Mouse (Mus musculus) skeletal muscle tissue, adult 2 months (tissue): ENCODE measurements at regions not wholly inside any gene's neighbourhood (a gene's known extent, or its start where the extent isn't known, plus 50 kb on each side); places are given as distances from the start of the nearest gene placed in this dataset.

Source experiments
- DNase-seq: peaks from one replicate; pipeline ENCODE4 v3.0.0-alpha.2; 2012; ENCODE audit warnings: low read depth, low spot score

DNA sequence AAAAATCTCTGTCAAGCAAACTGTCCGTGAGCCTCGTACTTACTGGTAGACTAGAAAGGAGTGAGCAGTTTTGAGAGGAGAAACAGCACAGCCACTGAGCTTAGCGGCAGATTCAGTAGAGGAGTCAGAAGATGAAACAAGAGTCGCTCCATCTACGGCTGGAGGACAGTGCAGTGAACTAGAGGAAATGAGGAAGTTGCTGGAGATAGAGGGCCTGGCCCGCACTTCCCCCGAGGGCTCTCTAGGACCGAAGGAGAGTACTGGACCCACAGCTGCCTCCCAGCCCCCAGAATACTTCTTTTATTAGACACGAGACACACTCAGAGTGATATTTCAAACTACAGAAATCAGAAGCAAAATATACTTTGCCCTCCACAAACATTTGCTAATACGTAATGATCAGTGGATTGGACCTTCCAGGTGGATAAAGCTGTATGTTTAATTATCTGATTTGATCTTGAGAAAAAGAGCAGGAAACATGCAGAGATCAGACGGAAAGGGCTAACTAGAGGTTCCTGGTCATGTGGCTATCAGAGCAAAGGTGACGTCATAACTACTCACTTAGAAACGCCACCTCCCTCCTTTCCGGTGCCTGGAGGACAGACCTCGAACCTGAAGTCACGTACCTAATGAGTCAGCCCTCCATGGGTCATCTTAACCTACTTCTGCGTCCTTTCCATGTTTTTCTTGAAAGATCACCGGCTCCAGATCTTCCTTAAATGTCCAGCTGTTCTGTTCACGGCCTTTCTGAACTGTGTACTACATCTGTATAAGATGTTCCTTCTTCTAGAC is 277.9 kb downstream of the Basp1 start:
- no peak for DNase-seq

DNA sequence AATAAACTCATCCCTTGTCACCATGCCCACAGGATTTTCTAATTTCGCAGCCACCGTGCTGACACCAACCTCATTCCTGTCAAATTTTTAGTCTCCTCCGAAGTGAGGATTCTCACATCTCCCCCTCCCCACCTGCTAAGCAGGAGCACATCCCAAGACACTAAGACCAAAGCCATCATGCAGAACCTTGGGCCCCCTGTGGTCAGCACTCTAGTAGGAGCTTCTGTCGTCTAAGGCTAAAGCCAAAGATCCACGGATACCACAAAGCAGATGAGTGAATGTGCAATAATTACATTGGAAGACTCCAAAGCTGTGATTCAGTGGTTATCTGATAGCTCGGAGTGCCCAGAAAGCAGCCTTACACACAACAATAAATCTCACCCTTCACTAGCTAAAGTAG is 283.5 kb downstream of the Basp1 start:
- DNase-seq, result no peak

DNA sequence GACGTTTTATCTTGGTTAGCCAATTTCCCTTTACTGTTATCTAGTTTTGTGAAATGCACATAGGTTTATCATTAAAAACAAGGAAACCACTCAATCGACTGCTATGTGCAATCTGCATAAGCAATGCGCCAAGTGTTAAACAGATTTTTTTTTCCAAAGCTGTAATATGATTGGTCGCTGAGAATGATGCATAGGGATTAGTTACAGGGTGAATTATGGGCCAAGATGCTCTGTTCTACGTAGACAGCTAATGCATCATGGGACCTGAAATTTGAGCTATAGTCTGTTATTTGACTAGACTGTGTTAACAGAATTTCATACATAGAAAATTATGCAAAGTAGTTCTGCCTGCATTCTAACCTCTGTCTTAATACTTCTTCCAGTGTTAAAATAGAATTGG is 284.0 kb downstream of the Basp1 start:
- DNase-seq, result no peak

DNA sequence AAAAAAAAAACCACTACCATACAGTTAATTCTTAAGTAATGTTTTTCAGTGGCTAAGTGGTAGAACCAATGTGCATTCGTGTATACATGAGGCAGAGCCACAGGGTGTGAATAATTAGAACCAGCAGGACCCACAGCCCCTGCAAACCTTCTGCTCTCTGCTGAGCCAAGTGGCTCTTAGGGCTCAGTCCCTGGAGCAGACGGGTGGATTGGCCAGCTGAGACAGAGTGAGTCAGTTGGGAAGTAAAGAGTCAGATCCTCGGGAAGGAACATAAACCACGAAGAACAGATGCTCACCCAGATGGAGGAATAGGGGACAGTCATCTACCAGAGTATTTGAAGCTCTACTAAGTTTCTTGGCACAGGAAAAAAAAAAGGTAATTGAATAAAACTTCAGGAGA is 293.1 kb downstream of the Basp1 start:
- no peak for DNase-seq

DNA sequence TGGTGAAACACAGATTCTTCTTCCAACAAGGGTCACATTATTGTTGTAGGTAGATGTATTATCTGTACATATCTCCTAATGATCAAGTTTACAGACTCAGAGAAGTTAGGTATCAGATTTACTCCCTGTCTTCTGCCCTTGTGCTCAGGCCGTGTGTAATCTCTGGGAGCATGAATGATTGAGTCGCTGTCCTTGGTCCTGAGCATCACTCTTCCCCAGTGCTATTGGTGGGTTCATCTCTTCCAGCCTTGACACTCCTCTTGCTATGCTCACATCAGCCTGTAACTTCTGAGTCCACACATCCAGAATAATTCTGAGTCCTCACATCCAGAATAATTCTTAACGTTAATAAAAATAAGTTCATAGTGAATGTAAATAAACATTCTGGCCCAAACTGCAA is 295.6 kb downstream of the Basp1 start:
- no peak for DNase-seq

DNA sequence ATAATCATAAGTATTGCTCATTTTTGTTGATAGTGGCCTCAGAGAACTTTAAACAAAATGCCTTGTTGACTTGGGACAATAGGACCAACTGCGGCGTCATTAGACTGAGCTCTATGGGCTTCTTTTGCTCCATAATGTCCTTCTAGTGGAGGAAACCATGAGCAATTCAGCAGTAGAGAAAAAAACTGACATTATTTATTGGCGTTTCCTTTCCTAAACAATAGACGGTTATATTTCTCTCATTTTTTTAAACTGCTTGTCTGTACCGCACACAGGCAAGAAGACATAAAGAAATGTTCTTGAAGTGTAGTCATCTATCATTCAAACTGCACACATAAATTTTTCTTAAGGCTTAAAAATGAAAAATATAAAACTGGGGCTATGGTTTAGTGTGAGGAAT is 310.8 kb downstream of the Basp1 start:
- no peak for DNase-seq

DNA sequence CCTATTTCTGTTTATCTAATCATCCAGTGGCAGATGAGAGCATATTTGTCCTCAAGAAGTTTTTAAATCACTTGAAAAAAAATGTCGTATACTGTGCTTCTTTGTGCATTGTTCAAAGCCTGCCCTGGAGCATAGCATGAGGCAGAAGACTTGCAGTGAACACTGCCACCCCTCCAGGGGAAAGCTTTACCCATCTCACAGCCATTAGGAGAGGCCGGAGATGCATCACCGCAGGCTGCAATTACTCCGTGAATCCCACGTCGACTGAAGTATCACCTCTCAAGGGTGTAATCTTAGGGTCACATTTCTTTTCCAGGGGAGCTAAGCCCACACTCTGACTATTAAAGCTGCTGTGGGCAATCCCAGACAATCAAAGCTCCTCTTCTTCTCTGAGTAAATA is 319.8 kb downstream of the Basp1 start:
- no peak for DNase-seq

DNA sequence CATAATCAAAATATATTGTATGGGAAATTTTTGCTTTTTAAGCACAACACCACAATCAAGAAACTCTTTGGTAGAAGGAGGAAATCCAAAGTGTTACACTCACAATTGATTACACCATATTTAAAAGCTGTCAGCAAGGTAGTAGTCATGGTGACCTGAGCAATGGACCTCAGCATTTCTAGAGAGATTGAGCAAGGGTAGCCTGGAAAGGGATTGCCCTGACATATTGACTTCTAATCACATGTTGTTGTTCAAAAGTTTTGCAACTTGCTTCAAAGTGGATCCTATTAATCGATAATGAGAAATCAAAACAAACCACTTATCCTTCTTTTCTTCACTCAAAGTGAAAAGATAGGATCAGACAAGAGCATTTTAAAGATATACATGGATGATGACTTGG is 343.9 kb downstream of the Basp1 start:
- no peak for DNase-seq

DNA sequence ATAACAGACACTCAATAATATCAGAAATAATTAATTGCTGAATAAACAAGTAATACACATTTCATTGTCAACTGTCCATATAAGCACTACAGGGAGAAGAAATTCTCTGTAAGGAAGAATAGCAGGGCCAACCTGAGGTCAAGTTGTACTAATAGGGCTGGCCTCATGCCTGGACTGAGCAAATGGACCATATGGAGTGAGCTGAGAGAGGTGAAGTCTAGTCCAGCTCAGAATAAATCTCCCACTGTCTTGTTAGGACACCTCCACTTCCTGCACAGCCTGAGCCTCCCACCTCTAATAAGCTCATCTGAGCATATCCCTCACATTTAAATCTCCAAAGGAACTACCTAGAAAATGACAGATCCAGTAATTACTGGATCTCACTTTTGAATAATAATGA is 354.2 kb downstream of the Basp1 start:
- DNase-seq, result no peak

DNA sequence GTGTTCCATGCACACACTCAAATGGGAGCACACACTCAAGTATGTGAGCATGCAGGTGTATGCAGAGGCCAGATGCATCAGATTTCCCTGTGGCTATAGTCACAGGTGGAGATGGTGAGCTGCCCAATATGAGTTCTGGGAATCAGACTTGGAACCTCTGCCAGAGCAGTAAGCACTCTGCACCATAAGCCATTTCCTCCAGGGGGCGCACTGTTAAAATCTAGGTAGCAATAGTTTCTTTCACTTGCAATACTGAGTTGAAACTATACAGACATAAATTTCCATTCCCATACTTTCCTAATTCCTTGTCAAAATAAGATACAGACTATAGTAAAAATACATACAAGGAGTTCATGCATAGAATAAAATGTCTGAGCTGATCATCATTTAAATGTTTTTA is 365.7 kb downstream of the Basp1 start:
- DNase-seq, result peak; percentile 23

DNA sequence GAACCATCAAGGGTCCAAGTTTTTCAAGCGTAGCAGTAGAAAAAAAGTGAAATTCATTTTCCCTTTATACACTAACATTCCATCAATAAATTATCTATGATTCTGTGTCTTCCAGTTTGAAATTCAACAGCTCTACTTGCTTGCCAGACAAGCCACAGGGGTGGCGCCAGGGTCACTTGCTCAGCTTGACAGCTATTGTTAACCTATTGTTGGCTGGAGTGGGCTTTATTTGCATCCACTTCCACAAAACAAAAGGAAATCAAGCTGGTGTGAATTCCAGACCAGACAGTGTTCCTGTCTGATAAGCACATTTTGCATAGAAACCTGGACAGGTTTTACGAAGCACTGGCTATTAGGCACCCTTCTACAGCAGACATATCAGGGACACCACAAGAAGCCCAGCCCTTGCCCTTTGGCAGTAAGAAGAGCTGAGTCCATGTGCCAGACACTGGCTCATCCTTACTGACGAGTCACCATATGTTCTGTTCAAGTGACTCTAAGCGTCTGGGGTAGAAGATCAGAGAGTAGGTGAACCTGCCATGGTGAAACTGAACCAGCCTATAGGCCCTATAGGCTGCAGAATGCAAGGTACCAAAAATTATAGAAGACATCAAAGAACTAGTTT is 366.9 kb downstream of the Basp1 start:
- DNase-seq, result no peak

DNA sequence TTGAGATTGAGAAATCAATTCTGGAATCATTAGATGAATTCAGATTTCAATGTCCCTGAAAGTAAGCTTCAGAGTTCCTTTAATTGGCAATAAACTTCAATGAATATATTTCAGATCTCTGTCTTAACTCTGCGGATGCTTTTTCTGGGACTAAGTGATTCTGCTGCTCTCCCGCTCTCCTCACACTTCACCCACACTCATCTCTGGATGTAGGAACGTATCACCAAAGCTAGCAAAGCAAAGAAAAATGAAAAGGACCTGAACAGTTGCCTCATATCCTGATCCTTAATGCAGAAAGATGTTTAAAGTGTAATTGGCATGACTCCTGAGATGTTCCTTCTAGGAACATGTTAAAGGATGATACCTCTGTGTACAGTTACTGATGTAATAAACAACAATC is 377.3 kb downstream of the Basp1 start:
- no peak for DNase-seq

DNA sequence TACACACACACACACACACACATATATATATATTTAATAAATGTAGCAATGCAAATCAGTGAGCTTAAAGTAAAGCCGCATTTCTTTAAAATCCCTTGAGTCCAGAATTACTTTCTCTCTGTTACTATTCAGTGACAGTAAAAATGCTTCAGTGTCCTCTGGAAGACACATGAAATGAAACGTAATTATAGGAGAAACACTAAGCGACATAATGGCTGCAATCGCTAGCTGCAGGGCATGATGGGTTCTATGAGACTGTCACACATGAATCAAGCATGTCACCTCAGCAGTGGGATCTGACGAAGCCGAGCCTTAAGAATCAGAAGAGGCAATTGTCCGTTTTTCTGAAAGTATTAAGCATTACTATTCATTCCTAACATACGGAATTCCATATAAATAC is 385.7 kb downstream of the Basp1 start:
- no peak for DNase-seq

DNA sequence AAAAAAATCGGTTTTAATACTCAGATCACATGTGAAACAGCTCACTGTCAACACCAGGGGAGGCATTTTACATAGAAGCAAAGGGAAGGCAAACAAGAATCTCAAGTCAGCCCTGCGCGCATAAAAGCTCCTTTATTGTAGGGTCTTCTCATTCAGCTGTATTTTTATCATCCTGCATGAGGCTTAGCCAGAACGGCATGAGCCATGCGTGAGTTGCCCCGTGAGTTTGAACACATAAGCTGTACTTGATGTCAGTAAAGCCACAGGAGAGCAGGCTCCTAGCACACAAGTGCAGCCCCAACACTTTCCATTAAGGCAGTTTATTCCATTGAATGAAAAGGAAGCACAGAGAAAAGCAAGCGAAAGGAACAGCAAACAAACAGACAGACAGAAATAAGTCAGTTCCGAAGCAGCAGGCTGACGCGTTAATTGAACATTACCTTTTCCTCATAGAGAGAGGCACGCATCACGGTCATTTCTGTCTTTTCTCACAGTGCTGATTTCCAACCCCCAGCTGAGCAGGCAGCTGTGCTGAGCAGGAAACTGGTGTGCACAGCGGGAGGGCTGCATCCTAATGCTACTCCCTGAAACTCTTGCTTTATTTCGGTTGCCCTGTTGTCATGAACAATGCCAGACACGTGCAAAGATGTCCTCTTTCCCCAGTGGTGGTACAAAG is 386.6 kb downstream of the Basp1 start:
- DNase-seq, result no peak

DNA sequence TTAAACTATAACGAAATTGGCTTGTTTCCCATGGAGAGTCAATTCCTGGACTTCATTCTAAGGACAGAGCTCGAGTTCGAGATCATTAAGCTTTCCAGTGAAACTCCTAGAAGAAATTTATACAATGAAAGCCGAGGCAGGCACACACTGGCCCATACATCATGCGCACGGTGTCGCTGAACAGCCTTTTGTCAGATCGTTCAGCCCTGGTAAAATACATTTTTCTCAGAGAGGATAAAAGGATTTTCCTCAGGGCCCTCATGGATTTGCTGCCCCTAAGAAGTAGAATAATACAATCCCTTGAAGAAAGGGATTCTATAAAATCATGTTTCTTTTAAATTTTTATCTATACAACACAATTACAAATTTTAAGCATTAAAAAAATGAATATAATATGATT is 387.2 kb downstream of the Basp1 start:
- no peak for DNase-seq

DNA sequence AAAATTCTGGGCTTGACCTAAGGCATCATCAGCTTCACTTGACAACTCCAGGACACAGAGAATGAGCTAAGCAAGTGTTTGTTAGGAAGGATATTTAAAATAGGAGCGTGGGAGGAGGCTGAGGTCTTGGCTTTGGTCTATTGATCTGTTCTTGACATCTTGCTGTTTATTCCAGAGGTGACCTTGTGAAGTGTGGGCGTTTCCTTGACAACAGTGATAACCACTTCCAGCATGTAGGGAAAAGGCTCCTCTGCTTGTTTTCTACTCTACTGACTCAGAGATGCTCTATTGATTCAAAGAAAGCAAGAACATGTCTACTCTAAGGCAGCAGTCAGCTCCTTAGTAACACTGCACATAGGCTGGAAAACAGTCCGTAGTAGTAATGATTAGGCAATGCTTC is 392.6 kb downstream of the Basp1 start:
- DNase-seq, result no peak

DNA sequence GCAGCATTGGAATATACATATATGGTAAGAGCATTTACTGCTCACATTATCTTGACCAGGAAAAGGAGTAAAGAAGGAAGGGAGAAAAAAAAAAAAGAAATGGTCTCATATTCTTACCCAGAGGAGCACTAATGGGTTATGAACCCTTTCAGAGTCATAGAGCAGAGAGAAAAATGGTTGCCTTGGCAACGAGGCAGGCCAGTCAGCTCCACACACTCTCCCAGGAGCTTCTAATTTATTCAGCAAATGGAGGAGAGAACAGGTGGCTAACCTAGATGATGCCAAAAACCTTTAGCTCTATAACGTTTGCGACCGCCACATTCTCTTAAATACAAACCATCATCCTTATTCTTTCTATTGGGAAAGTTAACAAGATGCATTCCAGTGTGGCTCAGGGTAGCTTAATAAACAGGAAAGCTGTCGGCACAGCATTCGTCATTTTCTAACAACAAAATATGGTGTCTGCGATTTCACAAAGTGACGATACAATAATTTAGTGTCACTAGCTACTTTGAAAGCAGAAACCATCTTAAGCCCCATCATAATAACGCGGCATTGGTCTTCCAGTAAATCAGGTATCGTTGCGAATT is 394.1 kb downstream of the Basp1 start:
- no peak for DNase-seq

DNA sequence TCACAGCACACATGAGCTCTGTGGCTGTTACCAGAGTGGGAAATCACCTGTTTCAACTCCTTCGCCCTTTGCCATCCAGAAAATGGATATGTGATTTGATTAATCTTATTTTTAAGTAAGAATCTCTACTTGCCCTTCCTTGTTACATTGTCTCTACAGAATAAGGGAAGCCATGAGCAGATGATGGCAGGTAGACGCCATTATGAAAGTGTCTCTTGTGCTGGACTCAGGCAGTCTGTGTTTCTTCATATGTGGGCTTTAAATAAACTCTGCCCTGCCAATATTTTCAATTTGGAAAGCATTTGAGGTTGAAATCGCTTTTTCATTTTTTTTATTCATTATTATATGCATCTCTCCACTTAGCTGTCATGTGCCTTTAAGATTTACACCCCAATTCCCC is 394.6 kb downstream of the Basp1 start:
- no peak for DNase-seq

DNA sequence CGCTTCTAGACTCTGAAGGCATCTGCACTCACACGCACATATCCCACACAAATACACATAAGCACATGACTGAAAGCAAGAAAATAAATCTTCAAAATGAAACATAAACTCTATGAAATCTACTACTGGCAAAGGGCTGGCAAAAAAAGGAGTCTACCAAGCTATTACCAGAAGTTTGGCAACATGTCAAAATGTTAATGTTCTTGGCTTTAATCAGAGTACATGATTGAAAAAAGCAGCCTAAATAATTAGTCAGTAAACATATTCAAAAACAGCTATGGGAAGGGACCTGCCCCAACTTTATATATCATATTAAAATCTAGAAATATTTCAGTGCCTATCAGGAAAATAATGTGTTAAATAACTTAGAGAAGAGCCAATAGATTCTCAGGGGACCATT is 405.8 kb downstream of the Basp1 start:
- DNase-seq, result no peak

DNA sequence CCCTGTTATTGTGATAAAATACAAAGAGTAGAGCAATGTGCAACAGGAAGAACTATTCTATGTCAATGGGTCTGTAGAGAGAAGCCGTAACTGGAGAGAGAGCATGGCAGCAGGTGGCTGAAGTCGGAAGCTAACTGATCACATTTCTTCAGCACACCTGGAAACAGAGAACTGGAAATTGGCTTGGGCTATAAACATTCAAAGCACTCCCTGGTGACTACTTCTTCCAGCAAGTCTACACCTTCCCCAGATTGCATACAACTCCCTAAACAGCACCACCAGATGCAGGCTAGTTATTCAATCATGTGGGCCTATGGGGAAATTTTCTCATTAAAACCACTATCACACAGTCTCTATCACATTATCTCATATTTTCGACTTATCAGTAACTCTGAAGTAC is 413.4 kb downstream of the Basp1 start:
- no peak for DNase-seq

DNA sequence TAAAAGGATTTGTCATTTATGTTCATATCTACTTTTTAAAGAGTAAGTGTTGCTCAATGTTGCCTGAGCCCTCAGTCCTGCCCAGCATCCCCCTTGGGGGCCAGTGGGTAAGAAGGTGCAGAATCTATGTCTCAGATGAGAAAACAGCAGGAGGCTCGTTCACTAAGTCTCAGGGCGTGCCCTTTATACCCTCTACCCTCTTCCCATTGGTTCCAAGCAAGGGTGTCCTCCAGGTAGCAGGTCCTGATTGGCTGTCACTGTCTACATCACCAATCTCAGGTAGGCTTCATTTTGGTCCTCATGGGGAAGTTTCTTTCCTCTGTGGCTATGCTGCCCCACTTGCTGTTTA is 420.3 kb downstream of the Basp1 start:
- DNase-seq, result no peak

DNA sequence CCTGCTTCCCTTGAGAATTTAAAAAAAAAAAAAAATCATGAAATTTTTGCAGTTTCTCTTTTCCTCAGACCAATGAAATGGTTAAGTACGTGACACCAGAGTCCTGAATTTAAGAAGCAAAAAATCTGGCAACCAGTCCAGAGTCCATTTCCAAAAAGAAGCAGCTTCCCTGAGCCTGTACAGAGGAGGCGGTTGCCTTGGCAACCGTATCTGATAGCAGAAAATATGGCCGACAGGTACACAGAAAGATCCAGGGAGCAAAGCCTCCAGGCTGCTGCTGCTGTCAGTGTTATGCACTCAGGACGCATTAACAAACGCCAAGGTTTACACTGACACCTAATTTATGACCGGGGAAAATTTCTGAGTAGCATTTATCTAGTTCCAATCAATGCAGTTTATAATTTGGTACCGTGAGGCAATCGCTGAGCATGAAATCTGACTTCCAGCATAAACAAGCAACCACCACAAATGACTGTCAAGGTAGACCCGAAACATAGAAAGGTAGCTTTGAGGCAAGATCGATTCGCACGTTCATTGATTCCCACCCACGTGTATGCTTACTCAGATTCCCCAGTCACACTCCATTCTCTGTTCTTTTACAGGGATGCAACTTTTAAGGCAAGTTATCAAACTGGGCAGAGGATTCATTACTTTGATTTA is 420.8 kb downstream of the Basp1 start:
- DNase-seq, result no peak
